Mouse (Mus musculus) Muller cell, postnatal 12 days (primary cell): Measurements from ENCODE around the gene Phc2.
A peak's percentile ranks its signal among the peaks of the same experiment; 100 is the strongest.

Experiments
- DNase-seq: peaks from one replicate; pipeline ENCODE4 v3.0.0-alpha.2; 2015; ENCODE audit errors: inconsistent ontology term

Gene Phc2

GRCm38 (mm10) chr4:128716731-128717130 is 62.2 kb downstream of the Phc2 start:
- no peak for DNase-seq

GRCm38 (mm10) chr4:128720110-128720509 is 65.6 kb downstream of the Phc2 start:
- peak; percentile 95 for DNase-seq

- DNase-seq: no peak
These were observed 66.7 kb downstream of the Phc2 start for GRCm38 (mm10) chr4:128721061-128721648.

- DNase-seq: no peak
These were observed 67.3 kb downstream of the Phc2 start for GRCm38 (mm10) chr4:128721761-128722160.

- no peak for DNase-seq
These were observed 68.4 kb downstream of the Phc2 start for GRCm38 (mm10) chr4:128722932-128723331.

- DNase-seq: no peak
These were observed 68.9 kb downstream of the Phc2 start for GRCm38 (mm10) chr4:128723431-128723830.

- DNase-seq: no peak
These were observed 69.6 kb downstream of the Phc2 start for GRCm38 (mm10) chr4:128724059-128724458.

GRCm38 (mm10) chr4:128727019-128727720 is 72.7 kb downstream of the Phc2 start:
- DNase-seq: peak; percentile 89

GRCm38 (mm10) chr4:128727721-128728430 is 73.4 kb downstream of the Phc2 start:
- peak; percentile 69 for DNase-seq

- DNase-seq: peak; percentile 66
These were observed 73.9 kb downstream of the Phc2 start for GRCm38 (mm10) chr4:128728431-128728851.

- no peak for DNase-seq
These were observed 74.7 kb downstream of the Phc2 start for GRCm38 (mm10) chr4:128729033-128729708.

GRCm38 (mm10) chr4:128729709-128730037 is 75.2 kb downstream of the Phc2 start:
- DNase-seq: peak; percentile 80

GRCm38 (mm10) chr4:128730271-128730670 is 75.8 kb downstream of the Phc2 start:
- peak; percentile 58 for DNase-seq

- no peak for DNase-seq
These were observed 78.3 kb downstream of the Phc2 start for GRCm38 (mm10) chr4:128732794-128733193.

GRCm38 (mm10) chr4:128733496-128733895 is 79.0 kb downstream of the Phc2 start:
- DNase-seq: no peak

- peak; percentile 94 for DNase-seq
These were observed 79.7 kb downstream of the Phc2 start for GRCm38 (mm10) chr4:128734217-128734616.

- DNase-seq: no peak
These were observed 80.5 kb downstream of the Phc2 start for GRCm38 (mm10) chr4:128734721-128735671.

- peak; percentile 96 for DNase-seq
These were observed 82.7 kb downstream of the Phc2 start for GRCm38 (mm10) chr4:128737137-128737589.

- peak; percentile 89 for DNase-seq
These were observed 83.5 kb downstream of the Phc2 start for GRCm38 (mm10) chr4:128737825-128738610.

GRCm38 (mm10) chr4:128740878-128741277 is 86.4 kb downstream of the Phc2 start:
- DNase-seq: no peak
